Mouse (Mus musculus) lung, postnatal 0 days (tissue): ENCODE data around the gene Cgrrf1.

Experiments
- CTCF ChIP-seq: IDR thresholded peaks from 2 replicates; pipeline ENCODE4 v1.5.1; 2016; ENCODE audit warnings: antibody characterized with exemption, mild to moderate bottlenecking
- EP300 ChIP-seq: IDR thresholded peaks from 2 replicates; pipeline ENCODE4 v1.6.1; 2016; ENCODE audit warnings: antibody characterized with exemption, mild to moderate bottlenecking, control low read depth

DNA sequence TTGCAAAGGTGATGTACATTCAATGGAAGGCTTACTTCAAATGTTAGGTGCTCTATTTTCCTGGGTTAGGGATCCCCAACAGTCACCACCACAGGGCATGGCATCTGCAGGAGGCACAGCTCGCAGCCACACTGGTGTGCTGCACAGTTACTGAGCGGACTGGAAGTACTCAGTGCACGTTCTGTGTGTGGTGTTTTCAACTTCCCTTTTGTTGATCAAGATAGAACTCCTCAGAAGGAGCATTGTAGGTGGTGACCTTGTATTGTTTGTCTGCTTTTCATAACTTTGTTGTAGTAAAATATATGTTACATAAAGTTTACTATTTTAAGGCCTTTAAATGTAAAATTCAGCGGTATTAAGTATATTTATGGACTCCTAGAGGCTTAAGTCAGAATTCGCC, 31.0 kb downstream of the Cgrrf1 start:
- TF ChIP-seq EP300 (no peak), CTCF (no peak)
